Mouse (Mus musculus) testis, adult 10 weeks (tissue): Measurements from ENCODE around the gene Gm20837. TPM values are rescaled to one million over a fixed set of nuclear protein-coding genes. Genes with fewer than 3 reads are reported as not detected.

Source experiments
- polyA plus RNA-seq: library from polyadenylated mRNA; stranded (reverse); fragments of 350-450 nt; fragmentation: Illumina TruSeq; extraction: RNeasy Lipid Tissue Mini Kit (QIAGEN cat#74804); gene quantifications from one replicate; pipeline ENCODE4 v1.2.3, GENCODE M21; 2014; ENCODE audit warnings: low read depth, low replicate concordance

Gm20837 gene
- polyA plus RNA-seq: 58.6 TPM

DNA sequence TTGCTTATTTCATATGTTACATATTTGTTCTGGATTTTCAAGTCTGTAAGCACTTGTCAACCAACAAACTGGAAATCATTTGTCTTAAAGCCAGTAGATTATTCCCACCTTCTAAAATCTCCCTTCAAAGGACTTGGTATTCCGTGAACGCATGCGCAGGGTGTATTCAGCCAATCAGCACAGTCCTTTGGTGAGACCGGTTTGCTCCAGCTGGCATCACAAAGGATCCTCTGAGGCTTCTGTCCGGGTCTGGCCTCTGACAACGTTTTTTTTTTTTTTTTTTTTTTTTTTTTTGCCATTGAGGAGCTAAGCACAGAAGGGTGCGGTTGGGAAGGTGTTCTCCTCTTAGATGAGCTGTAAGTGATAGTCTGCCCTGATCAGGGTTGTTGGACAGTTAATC is at the start of gene Gm20837:
Gene Gm20837, plus strand, starts transcription at position 301 of the 400 bp plus-strand sequence.

